Mouse (Mus musculus): ENCODE measurements at regions not wholly inside any gene's neighbourhood (a gene's known extent, or its start where the extent isn't known, plus 50 kb on each side); places are given as distances from the start of the nearest gene placed in this dataset.
A peak's percentile ranks its signal among the peaks of the same experiment; 100 is the strongest.

DNA sequence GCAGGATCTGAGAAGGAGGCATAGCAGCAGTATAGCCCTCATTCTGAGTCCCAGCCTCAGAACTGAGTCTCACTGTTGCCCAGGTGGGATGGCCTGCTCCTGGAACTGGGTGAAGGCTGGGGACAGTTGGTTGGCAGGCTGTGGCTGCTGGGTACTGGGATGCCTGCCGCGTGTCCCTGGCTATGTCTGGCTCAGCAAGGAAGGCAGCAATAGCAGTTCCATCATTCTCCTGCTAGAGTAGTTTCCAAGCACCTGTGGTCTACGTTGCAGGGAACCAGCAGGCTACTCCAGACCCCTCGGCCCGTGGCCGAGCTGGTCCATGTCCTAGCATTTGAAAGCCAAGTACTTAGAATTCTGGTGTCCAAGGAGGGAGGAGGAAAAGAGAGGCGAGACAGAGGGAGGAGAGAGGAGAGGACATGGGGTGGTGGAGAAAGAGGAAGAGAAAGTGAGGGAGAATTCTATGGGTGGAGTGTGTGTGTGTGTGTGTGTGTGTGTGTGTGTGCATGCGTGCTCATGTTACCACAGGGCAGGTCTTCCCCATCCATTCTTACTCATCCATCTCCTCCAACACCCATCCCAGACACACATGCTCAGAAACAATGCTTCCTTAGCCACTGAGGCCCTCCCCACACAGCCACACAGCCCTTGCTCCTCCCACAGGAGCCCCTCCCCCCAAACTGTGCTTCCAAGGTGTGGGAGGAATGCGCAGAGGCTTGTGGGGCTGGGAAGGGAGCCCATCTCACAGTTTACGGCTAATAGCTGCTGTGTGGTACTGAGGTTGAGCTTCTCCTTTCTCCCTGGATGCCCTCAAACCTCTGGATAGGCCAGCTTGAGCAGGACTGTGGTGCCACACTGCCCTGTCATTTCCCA lies 55.3 kb upstream of the Hdac4 start:
- no peak for TF ChIP-seq JUND (conservative IDR thresholded peaks at IDR 0.05; ENCODE audit: low read depth, low read length)
- TF ChIP-seq BHLHE40 (IDR thresholded peaks at IDR 0.05; ENCODE audit: low read depth, low read length): peak; percentile 61
- TF ChIP-seq CTCF (conservative IDR thresholded peaks at IDR 0.05 in 1 of 2, IDR thresholded peaks at IDR 0.05 in 1 of 2; ENCODE audit: low read depth in 2 of 2, low read length in 2 of 2): no peak
- no peak for TF ChIP-seq MAFK (IDR thresholded peaks at IDR 0.05; ENCODE audit: insufficient replicate concordance, low read length)
- no peak for TF ChIP-seq POLR2A (IDR thresholded peaks at IDR 0.05; ENCODE audit: low read depth, low read length)
- no peak for TF ChIP-seq ZMIZ1 (IDR thresholded peaks at IDR 0.05; ENCODE audit: low read depth, low read length)
- TF ChIP-seq GABPA (IDR thresholded peaks at IDR 0.05; ENCODE audit: insufficient replicate concordance, low read depth, low read length): no peak
- TF ChIP-seq NRF1 (IDR thresholded peaks at IDR 0.05; ENCODE audit: low read depth, low read length): no peak
- TF ChIP-seq JUN (IDR thresholded peaks at IDR 0.05; ENCODE audit: insufficient read depth, low read depth, low read length): no peak
- TF ChIP-seq POLR2AphosphoS2 (IDR thresholded peaks at IDR 0.05; ENCODE audit: low read depth, low read length): no peak
- TF ChIP-seq HCFC1 (IDR thresholded peaks at IDR 0.05; ENCODE audit: low read depth, low read length): no peak

All from CH12.LX (cell line).